Mouse (Mus musculus): ENCODE results near the gene Insig1.

Gene Insig1

DNA sequence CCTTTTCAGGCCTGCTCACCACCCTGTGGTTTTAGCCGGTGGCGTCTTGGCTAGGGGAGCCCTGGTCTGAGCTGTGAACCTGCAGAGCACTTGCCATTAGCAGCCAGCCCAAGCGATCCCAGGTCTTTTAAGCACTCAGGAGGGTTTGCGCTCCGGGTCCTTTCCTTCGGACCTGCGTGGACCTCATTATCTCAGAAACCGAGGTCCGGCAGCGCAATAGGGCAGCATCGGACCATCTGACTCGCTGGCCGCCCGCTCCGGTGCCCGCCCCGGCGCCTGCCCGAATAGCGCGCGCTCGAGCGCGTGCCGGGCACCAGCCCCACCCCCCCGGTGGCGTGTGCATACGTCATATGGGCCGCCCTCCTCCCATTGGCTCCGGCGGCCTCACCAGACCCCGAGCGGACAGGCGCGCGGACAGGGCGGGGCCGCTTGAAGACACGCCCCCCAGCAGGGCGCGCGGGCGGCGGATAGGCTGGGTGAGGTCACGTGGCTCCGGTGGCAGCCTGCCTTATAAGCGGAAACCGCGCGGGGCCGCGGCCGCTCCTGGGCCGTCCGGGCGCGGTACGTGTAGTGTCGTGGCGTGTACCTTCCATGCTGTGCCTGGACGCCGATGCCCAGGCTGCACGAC lies at the start of gene Insig1:
Insig1 (plus strand) TSS at position 536 of the 628 bp plus-strand sequence.
- DNase-seq (ENCODE audit: low read depth, low spot score) = peak; percentile 98

DNA sequence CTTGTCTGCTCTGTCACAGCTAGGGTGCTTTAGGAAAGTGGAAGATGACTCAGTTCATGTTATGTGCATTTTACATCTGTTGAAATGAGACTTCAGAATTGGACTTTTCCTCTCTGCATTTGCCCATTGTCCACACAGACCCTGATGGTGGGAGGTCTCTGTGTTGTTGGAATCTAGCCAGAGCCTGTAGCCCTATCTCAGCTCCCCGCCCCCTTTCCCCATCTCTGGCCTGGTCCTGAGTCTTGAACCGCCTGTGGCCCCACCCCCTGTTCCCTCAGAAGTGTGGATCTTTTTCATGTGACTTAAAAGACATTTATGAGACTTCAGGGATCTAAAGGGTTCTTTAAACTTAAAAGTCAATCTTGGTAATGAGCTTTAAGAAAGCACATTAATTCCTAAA lies 47.7 kb upstream of the Insig1 start:
- DNase-seq (ENCODE audit: low read depth, low spot score) = no peak

DNA sequence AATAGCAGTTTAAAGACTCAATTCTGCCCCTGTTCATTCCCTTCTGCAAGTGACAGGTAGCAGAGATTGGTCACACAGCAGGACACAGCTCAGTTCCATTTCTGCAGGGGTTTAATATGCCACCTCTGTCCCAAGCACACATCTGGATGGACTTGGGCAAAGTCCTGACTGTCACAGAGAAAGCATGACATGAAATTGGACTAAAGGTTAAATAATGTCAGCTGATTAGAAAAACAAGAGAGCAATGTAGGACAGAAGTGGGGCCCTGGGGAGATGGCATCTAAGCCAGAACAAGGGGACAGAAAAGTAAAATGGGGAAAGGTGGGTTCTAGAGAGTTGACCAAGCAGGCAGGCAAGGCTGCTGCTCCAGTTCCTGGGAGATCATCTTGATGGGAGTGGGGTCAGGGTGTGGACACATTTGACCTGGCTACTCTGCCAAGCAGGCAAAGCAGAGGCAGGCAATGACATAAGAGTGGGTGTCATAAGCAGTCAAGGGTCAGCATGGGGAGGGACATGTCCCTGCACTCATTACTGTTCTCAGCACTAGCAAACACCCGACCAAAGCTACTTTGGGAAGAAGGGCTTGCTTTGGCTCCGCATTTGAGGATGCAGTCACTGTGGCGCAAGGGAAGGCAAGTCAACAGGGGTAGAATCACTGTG lies 39.5 kb upstream of the Insig1 start:
- DNase-seq (ENCODE audit: low read depth, low spot score) = no peak

DNA sequence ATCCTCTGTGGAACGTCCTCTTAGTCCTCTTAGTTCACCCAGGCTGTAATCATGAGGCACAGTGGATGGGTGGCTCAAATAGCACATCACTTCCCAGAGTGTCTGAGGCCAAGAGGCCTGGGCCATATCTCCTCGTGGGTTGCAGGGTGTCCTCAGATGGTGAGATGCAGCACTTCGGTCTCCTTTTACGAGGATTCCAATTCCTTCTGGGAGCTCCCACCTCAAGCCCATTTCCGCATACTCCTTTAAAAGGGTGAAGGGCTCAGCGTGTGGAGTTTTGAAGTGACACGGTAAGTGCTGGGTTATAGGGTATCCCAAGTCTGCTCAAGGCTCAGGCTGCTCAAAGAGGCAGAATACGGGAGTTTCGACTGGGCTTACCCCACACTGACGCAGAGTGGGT lies 38.3 kb upstream of the Insig1 start:
- DNase-seq (ENCODE audit: low read depth, low spot score) = no peak

DNA sequence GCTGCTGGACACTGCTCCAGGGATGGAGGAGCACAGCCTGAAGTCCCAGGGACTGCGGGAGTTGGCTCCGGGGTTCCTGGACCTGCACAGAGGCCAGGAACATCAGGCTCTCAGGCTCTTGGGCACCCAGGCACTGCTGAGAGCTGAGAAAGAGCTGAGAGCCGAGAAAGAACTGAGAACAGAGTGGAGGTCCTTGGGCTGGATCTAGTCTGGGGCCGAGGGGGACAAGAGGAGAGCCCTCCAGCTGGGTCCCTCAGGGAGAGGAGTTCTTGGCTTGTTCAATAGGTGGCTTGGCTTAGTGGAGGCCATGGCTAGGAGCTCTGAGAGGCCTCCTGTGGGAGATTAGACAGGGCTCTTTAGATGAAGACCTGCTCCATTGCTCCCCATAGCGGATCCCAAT lies 37.9 kb upstream of the Insig1 start:
- DNase-seq (ENCODE audit: low read depth, low spot score) = no peak

DNA sequence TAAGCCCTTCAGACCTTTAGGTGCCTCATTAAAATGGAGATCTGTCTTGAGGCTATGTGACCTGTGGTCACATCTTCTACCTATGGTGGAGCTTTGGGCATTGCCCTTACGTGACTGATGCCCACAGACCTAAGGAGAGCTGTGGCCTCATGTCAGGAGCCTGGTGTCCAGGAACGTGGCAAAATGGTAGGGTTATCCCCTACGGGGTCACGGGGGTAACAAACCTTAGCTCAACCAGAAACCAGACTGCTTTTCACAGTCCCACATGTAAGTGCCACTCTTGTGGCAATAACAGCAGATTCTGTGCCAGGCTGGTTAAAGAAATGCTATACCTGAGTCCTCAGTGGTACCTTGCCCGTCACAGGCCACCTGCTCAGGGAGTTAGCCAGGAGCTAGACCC lies 37.3 kb upstream of the Insig1 start:
- DNase-seq (ENCODE audit: low read depth, low spot score) = no peak

DNA sequence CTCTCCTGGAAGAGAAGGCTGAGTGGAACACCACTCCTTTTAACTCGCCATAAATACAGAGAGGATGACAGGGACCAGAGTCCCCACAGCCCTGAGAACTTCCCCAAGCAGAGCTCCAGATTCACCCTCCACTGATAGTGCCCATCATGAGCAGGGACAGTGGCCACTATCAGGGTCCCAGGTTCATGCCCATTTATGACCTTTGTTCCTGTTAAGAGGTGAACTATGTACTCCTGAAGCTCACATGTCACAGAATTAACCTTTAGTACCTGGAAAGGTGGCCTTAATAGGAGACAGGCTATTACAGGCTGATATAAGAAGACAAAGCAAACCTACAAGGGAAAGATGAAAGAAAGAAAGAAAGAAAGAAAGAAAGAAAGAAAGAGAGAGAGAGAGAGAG lies 35.2 kb upstream of the Insig1 start:
- DNase-seq (ENCODE audit: low read depth, low spot score) = no peak

DNA sequence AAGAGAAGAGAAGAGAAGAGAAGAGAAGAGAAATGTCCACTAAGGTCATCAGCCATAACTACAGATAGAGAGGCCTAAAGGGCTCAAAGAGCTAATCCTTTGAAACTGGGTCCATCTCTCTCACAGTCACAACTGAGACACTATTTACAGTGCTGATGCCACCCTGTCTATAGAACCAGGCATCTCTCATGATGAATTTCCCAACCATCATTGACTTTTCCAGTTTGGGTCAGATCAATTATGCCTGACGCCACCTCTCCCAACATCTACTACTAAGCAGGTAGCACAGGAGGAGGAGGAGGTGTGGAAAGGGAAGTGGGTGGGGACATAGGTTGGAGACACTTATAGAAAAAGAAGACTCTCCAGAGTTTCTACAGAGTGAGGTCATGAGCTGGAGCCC lies 34.6 kb upstream of the Insig1 start:
- DNase-seq (ENCODE audit: low read depth, low spot score) = no peak

DNA sequence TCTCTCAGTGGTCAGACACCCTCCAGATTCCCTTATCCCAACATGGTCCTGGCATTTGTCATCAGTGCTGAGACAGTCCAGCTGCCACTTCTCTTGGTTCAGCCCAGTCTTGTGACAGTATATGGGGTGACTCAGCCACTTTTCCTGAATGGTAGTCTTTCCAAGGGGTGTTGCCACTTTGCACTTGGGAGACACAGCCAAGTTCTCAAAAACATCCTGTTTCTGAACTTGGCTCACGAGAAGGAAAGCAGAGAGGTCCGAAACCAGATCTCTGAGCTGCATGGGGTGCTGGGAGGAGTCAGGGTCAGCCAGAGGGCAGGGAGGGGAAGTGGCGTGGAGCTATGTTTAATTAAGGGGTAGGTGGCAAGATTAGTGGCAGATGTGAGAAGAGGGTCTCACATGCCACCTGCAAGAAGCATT lies 34.0 kb upstream of the Insig1 start:
- no peak for DNase-seq (ENCODE audit: low read depth, low spot score)

DNA sequence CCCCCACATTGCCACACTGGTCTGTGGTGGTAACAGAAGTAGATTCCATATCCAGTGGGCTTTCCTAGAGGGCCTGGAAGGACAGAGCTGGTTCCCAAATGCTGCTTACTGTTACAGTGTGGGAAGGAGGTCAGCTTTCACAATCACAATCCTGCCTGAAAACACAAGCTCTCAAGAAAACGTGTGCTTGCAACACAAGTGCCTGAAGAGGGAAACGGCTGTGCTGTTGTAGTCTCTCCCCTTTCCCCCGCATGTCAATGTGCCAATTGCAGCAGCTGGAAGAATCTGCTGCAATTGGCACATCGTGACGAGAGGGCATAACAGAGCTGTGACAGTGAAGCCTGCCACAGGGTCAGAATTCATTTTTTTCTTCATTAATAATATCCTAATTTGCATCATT lies 33.5 kb upstream of the Insig1 start:
- no peak for DNase-seq (ENCODE audit: low read depth, low spot score)

DNA sequence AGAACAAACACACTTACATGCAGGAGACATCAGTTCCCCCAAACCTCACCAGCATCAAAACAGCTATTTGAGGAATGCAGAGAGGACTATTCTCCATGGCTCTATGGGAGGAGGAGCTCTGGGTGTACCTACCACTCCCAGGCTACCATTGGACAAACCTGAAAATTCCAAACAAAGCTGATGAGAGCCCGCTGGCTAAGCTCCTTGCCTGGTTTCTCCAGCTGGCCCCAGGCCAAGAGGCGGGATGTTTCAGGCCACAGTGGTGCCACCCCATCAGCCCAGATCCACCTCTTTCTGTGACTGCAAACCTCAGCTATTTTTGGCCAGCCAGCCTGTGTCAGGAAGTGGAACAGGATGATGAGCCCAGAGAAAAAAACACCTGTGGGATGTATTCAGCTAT lies 33.0 kb upstream of the Insig1 start:
- DNase-seq (ENCODE audit: low read depth, low spot score) = peak; percentile 87

DNA sequence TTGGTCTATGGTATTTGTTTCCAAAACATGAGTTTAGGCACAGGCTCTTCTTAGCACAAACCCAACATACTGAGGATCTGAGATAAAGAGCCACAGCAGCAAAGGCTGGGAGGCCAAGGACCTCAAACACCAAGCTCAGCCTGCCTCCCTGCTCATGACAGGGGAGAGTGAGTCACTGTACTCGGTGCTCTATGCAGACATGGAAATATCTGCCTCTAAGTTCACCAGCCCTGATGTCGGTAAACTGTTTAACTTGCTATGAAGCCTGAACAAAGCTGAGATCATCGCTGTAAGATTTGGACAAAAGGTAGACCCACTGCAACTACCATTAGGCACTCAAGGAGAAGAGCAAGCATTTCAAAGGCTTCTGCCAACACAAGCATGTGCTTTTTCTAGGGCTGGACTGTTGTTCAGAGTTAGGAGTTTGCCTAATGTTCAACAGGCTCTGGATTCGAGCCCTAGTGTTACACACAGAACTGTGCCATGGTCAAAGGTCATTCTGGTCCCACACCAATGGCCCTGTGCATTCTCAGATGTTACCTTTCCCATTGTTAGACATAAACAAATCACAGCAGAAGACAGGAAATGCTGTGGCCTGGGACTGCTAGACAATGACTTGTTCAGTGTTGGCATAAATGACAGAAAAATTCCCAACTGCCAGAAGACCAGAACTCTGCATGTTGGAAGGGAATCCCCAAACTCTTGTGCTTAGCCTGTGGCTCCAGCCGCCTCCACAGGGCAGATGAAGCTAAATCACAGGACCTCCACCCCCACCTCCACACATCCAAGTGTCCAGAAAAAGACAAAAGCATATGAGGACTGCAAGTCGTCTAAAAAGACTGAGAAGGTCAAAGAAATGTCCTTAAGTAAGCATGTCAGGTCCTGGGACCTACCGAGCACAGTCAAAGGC lies 31.2 kb upstream of the Insig1 start:
- no peak for DNase-seq (ENCODE audit: low read depth, low spot score)

DNA sequence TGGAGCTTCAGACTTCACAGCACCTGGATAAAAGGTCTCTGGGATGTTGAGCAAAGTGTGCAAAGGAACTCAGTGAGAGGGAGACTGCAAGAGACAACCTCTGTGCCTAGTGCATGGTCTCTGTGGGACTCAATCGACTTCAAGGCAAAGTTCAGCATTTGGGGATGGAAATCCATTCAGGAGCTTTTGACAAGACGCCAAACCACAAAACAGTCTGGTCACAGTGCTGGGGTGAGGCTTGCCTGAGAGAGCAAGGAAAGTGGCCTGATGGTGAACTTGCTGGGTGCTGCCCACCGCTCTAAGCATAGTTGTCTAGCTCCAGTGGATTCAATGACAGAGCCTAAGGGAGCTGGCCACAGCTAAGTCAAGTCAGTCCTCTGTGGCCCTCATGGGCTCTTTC lies 30.4 kb upstream of the Insig1 start:
- no peak for DNase-seq (ENCODE audit: low read depth, low spot score)

DNA sequence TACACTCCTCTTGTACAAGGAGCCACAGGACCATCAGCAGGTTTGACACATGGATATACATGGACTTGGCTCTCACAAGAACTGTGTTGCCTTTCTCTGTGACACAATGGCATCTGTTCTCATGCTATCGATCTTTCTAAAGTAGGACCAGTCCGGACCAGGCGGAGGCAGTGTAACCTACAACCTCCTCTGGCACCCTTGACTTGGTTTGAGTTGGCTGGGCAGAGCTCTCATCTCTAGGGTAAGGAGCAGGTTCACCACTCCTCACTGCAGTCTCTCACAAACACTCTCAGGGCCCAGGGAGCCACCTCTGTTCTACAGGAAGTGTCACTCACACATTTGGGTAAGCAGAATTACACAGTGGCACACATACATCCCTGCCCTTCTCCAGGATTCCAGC lies 29.1 kb upstream of the Insig1 start:
- no peak for DNase-seq (ENCODE audit: low read depth, low spot score)

DNA sequence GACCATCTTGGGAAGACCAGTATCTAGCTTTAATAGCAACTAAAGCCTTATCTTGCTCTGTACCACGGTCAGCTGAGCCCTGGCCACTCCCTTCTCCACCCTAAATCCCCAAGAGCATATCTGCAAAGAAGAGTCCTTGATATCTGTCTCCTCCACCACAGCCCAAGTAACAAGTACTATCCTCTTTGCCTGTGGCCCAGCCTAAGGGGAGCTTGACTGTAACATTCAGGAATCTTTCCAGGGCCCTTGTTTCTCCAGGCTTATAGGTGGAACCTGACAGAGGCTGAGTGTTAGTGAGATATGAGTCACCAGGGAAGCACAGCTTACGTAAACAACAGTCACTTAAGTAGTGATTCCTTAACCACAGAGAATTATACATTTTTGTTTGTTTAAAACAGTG lies 28.4 kb upstream of the Insig1 start:
- DNase-seq (ENCODE audit: low read depth, low spot score) = no peak

DNA sequence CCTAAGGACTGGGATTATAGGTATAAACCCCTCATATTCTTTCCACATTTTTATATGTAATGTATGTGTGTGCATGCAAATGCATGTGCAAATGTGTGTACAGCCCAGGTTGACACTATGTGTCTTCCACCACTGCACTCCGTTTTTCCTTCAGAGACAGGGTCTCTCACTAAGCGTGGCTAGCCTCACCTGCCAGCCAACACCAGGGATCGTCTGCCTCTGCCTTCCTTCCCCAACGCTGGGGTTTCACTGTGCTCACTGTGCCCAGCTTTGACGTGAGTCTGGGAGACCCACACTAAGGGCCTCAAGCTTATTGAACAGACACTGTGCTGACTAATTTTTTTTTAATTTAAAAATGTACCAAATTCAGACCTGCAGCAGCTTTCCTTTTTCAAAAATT lies 27.8 kb upstream of the Insig1 start:
- DNase-seq (ENCODE audit: low read depth, low spot score) = no peak

DNA sequence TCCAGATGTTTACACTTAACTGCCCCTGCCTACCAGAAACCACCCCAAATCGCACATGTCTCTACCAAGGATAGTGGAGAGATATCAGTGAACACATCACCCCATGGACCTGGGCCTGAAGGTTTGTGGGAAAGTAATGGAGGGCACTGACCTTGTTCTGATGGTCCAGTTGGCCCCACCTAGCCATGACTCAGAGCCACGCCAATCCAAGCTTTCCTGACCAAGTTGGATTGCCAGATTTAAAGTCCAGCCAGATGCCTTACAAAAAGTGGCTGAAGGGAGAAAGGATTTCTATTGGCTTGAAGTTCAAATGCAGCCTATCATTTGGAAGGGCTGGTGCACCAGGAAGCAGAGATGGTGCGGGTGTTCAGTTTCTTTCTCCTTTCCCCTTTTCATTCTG lies 24.2 kb upstream of the Insig1 start:
- no peak for DNase-seq (ENCODE audit: low read depth, low spot score)

DNA sequence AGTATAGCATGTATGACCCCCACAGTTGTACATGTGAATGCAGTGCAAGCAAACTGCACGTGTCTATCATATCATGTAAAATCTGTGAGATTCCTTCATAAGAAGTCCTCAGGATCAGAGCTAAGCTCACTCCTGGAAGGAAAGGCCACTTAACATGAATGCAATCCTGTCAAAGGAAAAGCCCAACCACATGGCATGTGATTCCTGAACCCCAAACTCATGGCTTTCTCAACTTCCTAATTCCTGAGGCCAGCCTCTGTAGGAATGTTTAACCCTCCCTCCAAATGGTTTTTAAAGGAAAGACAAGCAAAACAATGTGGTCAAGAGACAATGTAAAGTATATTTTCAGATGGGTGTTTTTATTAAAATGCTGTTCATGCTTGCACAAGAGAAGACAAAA lies 23.2 kb upstream of the Insig1 start:
- DNase-seq (ENCODE audit: low read depth, low spot score) = no peak

DNA sequence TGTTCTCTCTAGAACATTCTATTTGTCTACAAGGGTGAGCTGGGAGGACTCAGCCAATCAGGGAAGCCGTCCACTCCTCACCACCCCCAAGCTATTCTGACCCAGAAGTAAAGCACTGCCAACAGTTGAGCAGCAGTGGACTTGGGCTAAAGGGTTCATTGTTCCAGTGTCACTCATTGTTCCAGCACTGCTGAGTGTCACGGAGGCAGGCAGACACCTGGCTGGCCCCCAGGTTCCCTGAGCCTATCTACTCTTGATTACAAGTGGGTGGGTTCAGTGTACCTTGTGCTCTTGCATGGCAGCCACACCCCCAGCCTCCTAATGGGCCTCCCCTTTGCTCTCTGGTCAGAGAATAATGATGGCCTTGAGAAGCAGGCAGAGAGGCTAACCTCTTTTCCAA lies 15.7 kb upstream of the Insig1 start:
- peak; percentile 28 for DNase-seq (ENCODE audit: low read depth, low spot score)

DNA sequence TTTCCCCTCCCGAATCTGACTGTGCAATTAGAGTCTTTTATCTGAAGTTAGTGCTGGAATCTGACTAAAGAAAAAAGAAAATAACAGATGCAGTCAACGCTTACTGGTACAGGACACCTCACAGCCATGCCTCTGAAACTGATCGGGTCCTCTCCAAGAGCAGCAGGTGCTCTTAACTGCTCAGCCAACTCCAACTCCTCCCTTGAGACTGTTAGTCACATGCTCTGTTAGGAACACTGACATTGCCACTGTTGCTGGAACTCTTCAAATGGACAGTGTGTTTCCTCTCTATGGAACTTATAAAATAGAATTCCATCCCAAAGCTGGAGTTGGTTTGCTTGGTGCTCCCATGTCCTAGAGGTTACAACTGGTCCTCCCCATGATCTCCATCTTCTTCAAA lies 14.3 kb upstream of the Insig1 start:
- no peak for DNase-seq (ENCODE audit: low read depth, low spot score)

DNA sequence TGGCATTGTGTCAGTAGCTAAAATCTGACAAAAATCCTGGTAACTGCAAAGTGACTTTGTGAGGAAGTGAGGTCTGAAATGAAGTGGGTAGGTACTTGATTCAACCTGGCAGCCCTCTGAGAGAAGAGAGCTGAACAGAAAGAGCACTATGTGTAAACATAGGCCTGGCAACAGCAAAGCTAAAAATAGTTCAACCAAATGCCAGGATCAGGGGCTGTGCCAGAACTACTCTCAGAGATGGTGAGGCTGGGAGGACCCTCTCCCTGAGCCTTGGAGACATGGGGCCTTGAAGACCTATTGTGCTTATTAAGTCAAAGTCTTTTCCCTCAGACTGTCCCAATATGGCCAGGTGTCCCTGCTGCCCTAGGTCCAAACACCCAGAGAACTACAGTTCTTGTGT lies 10.7 kb upstream of the Insig1 start:
- no peak for DNase-seq (ENCODE audit: low read depth, low spot score)

DNA sequence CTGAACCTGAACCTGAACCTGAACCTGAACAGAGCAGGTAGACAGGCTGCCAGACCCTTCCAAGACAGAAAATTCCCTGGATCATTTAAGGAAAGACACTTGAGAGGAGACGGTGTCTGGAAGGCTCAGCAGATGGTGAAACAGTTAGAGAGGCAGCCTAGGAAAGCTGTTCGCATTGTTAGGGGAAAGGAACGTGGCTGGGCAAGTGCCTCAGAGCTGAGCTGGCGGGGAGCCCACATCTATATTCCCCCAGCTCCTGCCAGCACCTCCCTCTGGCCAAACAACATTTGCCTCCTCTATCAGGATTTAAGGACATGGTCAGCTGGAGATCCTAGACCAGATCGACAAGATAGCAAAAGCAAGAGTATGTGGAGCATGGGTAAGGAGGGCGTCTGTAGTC lies 10.2 kb upstream of the Insig1 start:
- DNase-seq (ENCODE audit: low read depth, low spot score) = no peak
